Mouse (Mus musculus) small intestine, adult 2 months (tissue): ENCODE results near the gene Lamb3. TPM values are rescaled to one million over a fixed set of nuclear protein-coding genes. Genes with fewer than 3 reads are reported as not detected.

Experiments used
- H3K27ac ChIP-seq: fragments of 200-500 bp; 2 replicates; pipeline ENCODE4 v1.5.1; 2012; ENCODE audit warnings: low read depth, low read length, control low read depth, inconsistent platforms; ENCODE audit not compliant: insufficient read depth
- H3K27me3 ChIP-seq: fragments of 200-500 bp; 2 replicates; pipeline ENCODE4 v1.6.1; 2012; ENCODE audit warnings: mild to moderate bottlenecking, moderate library complexity, low read length, inconsistent platforms; ENCODE audit not compliant: control insufficient read depth, insufficient read depth
- H3K36me3 ChIP-seq: fragments of 200-500 bp; 2 replicates; pipeline ENCODE4 v1.6.1; 2012; ENCODE audit warnings: mild to moderate bottlenecking, low read length, control low read depth, inconsistent platforms; ENCODE audit not compliant: control insufficient read depth, insufficient read depth
- H3K4me1 ChIP-seq: fragments of 200-500 bp; 2 replicates; pipeline ENCODE4 v1.6.1; 2012; ENCODE audit warnings: low read length, inconsistent platforms, mixed read lengths; ENCODE audit not compliant: control insufficient read depth, insufficient read depth, insufficient read length
- H3K4me3 ChIP-seq: fragments of 200-500 bp; 2 replicates; pipeline ENCODE4 v1.5.1; 2012; ENCODE audit warnings: low read depth, mild to moderate bottlenecking, control low read depth, inconsistent platforms, low read length, moderate library complexity
- CTCF ChIP-seq: fragments of 200-500 bp; IDR thresholded peaks from 2 replicates; pipeline ENCODE4 v1.5.1; 2012; ENCODE audit warnings: low read depth, mild to moderate bottlenecking, control low read depth, inconsistent platforms, low read length, moderate library complexity, mixed read lengths; ENCODE audit not compliant: insufficient replicate concordance, insufficient read length; ENCODE audit errors: extremely low read depth
- POLR2A ChIP-seq: fragments of 200-500 bp; IDR thresholded peaks from 2 replicates; pipeline ENCODE4 v1.6.1; 2012; ENCODE audit warnings: low read depth, mild to moderate bottlenecking, control low read depth, inconsistent platforms, low read length, moderate library complexity
- WGBS: fragments of 180-500 bp; shearing (Covaris S2); methylation state at CpG from one replicate; pipeline ENCODE4 v1.1.7; 2018; 5-methylcytosine and 5-hydroxymethylcytosine counted together
- polyA plus RNA-seq: library from polyadenylated mRNA; depleted of rRNA; stranded (reverse); fragments of >200 nt; gene quantifications from 2 replicates; pipeline ENCODE4 v1.2.3, GENCODE M21; 2012

Lamb3 gene
- polyA plus RNA-seq, 1 experiment: 21.7 TPM

GRCm38 (mm10) chr1:193270965-193271763 lies 63.7 kb downstream of the Lamb3 start:
- no peak for TF ChIP-seq POLR2A
- no peak for TF ChIP-seq CTCF
- 72% methylated on average over 6 of the region's 6 CpGs for WGBS

GRCm38 (mm10) chr1:193272137-193272915 lies 64.8 kb downstream of the Lamb3 start:
- peak overlapping the region; percentile 65 for H3K27ac ChIP-seq
- no peaks in the 10 kb centered on the region for H3K36me3 ChIP-seq
- 66% methylated on average over 24 of the region's 24 CpGs for WGBS
- no peaks in the 10 kb centered on the region for H3K27me3 ChIP-seq
- H3K4me3 ChIP-seq: peak overlapping the region; percentile 59
- TF ChIP-seq POLR2A (no peak), CTCF (no peak)
- peaks cover 9% of the 10 kb centered on the region; the same call in 1 of the 2 replicates for H3K4me1 ChIP-seq

More at GRCm38 (mm10) chr1:193270965-193271763, 63.7 kb downstream of the Lamb3 start:
- H3K36me3 ChIP-seq: no peaks in the 10 kb centered on the region
- H3K27ac ChIP-seq: no peak overlapping the region
- H3K4me3 ChIP-seq: no peak overlapping the region
- H3K27me3 ChIP-seq: no peaks in the 10 kb centered on the region
- peaks cover 9% of the 10 kb centered on the region; the same call in 1 of the 2 replicates for H3K4me1 ChIP-seq

- WGBS: 5% methylated on average over 22 of the region's 23 CpGs
- Histone ChIP-seq H3K36me3 (no peaks in the 10 kb centered on the region), H3K27me3 (no peaks in the 10 kb centered on the region), H3K4me3 (peak within 1 kb of the TSS; percentile 59), H3K4me1 (peaks cover 9% of the 10 kb centered on the region; the same call in 1 of the 2 replicates), H3K27ac (peak within 1 kb of the TSS; percentile 65)
- TF ChIP-seq POLR2A (peak; percentile 64; the same call in 1 of the 2 replicates), CTCF (peak; percentile 29; the same call in 1 of the 2 replicates)
Observed at GRCm38 (mm10) chr1:193272916-193273601, 65.6 kb downstream of the Lamb3 start, which contains the start of gene G0s2. G0s2 (minus strand) TSS chr1:193273217.

GRCm38 (mm10) chr1:193274407-193275071 lies 67.0 kb downstream of the Lamb3 start:
- WGBS: 57% methylated on average over 8 of the region's 8 CpGs
- peaks cover 9% of the 10 kb centered on the region; the same call in 1 of the 2 replicates for H3K4me1 ChIP-seq
- H3K4me3 ChIP-seq: no peak overlapping the region
- no peak for TF ChIP-seq POLR2A
- TF ChIP-seq CTCF: no peak
- H3K27ac ChIP-seq: peak overlapping the region; percentile 2; the same call in 1 of the 2 replicates
- H3K27me3 ChIP-seq: no peaks in the 10 kb centered on the region
- H3K36me3 ChIP-seq: no peaks in the 10 kb centered on the region

- Histone ChIP-seq H3K4me1 (peaks cover 6% of the 10 kb centered on the region; the same call in 1 of the 2 replicates), H3K27me3 (no peaks in the 10 kb centered on the region), H3K36me3 (no peaks in the 10 kb centered on the region), H3K4me3 (no peak overlapping the region), H3K27ac (no peak overlapping the region)
- no peak for TF ChIP-seq POLR2A
- TF ChIP-seq CTCF: no peak
- WGBS: 79% methylated on average over 6 of the region's 6 CpGs
Observed at GRCm38 (mm10) chr1:193278414-193279045, 71.0 kb downstream of the Lamb3 start.

GRCm38 (mm10) chr1:193279492-193279891 lies 72.0 kb downstream of the Lamb3 start:
- Histone ChIP-seq H3K27me3 (no peaks in the 10 kb centered on the region), H3K4me1 (peaks cover 8% of the 10 kb centered on the region; the same call in 1 of the 2 replicates), H3K4me3 (no peak overlapping the region), H3K36me3 (no peaks in the 10 kb centered on the region), H3K27ac (no peak overlapping the region)
- no peak for TF ChIP-seq CTCF
- TF ChIP-seq POLR2A: no peak
- 73% methylated on average over 4 of the region's 4 CpGs for WGBS
